Mouse (Mus musculus): ENCODE data around the gene S1pr1.

Gene S1pr1

DNA sequence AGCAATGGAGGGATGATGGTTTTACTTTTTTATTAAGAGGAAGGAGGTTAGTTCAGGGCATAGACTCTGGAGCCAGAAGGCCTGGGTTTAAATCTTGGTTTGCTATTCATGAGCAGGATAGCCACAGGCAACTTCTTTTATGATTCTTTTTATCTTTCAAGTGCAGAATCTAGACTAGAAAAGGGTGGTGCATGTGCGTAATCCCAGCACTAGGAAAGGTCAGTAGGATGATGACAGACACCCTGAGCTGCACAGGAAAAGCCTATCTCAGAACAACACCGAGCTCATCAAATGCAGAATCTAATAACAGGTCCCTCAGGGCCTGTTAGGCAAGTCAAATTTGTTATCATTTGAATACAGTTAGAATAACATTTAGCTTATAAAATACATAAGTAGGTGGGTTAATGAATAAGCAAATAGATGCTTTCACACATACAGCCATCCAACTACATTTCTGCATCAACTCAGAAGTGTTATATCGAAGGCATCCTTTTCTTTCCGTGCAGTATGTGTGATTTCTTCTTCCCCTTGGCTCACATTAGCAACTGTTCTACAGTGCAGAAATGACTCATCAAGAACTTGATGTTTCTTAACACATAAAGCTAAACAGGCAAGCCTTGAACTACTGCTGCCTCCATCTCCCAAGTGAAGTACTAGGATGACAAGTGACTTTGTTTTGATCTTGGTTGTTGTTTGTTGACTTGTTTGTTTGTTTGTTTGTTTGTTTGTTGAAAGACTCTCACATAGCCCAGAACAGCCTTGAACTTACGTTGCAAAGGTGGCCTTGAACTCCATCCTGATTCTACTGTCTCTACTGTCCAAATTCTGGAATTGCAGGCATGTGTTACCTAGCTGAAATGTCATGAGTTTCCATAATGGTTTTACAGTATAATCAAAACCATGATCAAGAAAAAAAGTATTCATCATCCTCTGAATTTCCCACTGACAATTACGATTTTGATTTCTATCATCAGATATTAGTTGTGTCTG lies 39.0 kb downstream of the S1pr1 start:
- in situ Hi-C loops (cut with MboI, MseI) = no loop called here

- in situ Hi-C loops (cut with MboI, MseI) = no loop called here
Measured at GRCm38 (mm10) chr3:115674665-115675064, 40.2 kb downstream of the S1pr1 start.

DNA sequence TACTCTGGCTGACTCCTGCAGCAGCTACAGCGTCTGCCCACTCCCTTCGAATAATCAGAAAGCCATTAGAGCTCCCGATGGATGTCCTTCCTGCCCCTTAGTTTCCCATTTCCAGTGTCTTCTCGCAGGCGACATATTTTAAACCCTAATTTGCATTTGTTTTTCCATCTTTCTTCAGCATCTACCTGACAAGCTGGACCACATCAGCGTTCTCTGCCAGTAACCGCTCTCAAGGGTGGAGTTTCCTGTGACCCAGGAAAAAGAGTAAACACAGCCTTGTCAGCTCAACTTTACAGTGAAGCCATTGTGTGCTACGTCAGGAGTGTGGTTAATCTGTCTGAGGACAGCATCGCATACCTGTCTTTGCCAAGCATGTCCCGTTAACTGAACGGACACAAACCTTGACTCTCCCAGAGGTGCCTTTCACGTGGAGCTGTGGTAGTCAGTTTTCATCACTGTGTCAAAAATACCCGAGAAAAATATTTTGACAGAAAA lies 41.2 kb downstream of the S1pr1 start:
- in situ Hi-C loops (cut with MboI, MseI) = no loop called here

DNA sequence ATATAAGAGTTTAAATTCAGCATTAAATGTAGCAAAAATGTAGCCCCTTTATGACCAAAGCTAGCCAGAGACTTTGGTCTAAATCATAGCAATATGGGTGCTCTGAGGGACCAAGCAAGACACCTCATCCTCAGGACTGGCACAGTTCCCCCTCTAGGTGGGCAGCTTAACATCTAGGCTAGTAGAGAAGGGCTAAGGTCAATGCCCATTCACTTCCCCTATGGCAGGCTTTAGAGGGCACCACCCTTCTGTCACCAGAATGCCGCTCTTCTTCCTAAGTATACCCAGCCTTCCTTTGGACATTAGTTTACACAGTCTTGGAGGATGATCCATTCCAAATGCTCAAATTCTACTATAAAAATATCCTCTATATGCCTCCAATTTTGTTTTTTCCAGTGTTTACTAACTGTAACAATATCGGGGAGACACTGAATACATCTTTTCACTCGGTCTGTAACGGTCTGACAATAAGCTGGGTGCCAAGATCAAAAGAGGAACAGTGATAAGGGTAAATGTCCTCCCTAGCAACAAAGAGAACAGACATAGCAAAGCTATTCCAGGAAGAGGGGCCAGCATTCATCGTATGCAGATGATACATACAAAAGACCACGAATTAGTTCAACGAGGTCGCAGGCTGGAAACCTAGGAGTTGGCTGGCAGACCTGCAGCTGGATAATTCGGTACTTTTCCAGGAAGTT lies 41.8 kb downstream of the S1pr1 start:
- in situ Hi-C loops (cut with MboI, MseI) = no loop called here

DNA sequence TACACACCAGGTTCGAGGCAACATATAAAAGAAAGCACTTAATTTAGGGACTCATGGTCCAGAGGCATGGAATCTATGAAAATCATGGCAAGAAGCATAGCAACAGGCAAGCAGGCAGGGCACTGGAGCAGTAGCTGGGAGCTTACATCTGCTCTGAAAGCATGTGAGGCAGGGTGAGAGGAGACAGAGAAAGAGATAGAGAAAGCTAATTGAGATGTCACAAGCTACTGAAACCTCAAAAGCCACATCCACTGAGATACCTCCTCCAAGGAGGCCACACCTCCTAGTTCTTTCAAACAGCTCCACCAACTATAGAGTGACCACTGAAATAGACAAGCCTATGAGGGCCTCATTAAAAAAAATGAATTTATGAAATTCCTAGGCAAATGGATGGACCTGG lies 45.6 kb downstream of the S1pr1 start:
- in situ Hi-C loops (cut with MboI, MseI) = loop anchor here (10.0 kb wide), 1 partner anchor 306 kb away; no protein-coding TSS in a partner anchor

DNA sequence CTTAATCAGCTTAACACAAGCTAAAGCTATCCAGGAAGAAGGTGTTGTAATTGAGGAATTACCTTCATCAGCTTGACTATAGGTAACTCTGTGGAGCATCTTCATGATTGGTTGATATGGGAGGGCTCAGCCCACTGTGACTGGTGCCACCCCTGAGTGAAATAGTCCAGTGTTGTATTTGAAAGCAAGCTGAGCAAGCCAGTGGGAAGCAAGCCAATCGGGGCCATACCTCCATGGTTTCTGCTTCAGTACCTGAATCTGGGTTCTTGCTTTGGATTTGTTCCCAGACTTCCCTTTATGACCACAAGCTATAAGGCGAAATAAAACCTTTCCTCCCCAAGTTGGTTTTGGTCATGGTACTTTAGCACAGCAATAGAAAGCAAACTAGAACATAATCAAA lies 47.7 kb downstream of the S1pr1 start:
- in situ Hi-C loops (cut with MboI, MseI) = loop anchor here (10.0 kb wide), 1 partner anchor 308 kb away; no protein-coding TSS in a partner anchor

- in situ Hi-C loops (cut with MboI, MseI) = loop anchor here (10.0 kb wide), 1 partner anchor 308 kb away; no protein-coding TSS in a partner anchor
Measured at GRCm38 (mm10) chr3:115666547-115666946, 48.3 kb downstream of the S1pr1 start.

DNA sequence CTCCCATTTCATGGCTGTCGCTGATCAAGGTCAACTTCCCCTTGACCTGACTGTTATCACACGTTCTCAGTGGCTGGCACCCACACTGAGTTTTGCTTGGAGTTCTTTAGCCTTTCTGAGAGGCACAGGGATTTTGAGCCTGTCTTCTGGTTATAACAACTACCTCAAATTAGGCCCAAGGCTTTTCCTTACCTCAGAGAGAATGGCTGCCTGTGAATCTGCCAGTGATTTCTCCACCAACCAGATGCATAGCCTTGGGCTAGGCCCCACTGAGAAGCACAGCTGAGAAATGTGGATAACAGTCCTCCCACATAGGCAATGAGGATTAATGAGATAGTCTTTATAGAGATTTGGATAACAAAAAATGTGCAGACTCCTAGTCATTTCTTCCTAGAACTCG lies 50.4 kb downstream of the S1pr1 start:
- in situ Hi-C loops (cut with MboI, MseI) = loop anchor here (10.0 kb wide), 1 partner anchor 310 kb away; no protein-coding TSS in a partner anchor

GRCm38 (mm10) chr3:115660701-115661460 lies 54.0 kb downstream of the S1pr1 start:
- in situ Hi-C loops (cut with MboI, MseI) = loop anchor here (10.0 kb wide), 1 partner anchor 314 kb away; no protein-coding TSS in a partner anchor

Measured in T-helper 2 cell (primary cell).